Mouse (Mus musculus): Measurements from ENCODE around the gene Nell1. TPM values are rescaled to one million over a fixed set of nuclear protein-coding genes. Genes with fewer than 3 reads are reported as not detected.

Gene Nell1
- total RNA-seq, 2 experiments from 2014 or later, result not detected

- ATAC-seq (replicated peaks; ENCODE audit: low FRiP score, low TSS enrichment, poor library complexity, severe bottlenecking), result no peak
Observed at GRCm38 (mm10) chr7:50035187-50036153, 60.8 kb downstream of the Nell1 start.

DNA sequence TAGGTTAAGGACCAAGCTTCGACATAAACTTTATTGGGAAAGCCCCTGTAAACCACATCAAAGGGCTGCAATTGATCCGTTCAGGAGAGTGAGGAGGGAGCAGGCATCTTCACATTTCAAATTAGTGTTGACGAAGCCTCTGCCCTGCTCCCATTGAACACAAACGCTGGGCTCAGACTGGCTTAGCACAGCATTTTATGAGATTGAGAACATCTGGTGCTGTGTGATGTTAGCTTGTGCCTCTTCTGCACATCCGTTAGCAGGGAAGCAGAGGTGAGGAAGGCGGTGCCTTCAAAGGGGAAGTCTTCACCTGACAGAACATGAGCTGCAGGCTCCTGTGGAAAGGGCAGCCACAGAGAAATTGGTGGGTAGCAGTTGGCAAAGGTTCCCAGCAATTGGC is 66.4 kb downstream of the Nell1 start:
- no peak for ATAC-seq (replicated peaks; ENCODE audit: low FRiP score, low TSS enrichment, poor library complexity, severe bottlenecking)

- no peak for ATAC-seq (replicated peaks; ENCODE audit: low FRiP score, low TSS enrichment, poor library complexity, severe bottlenecking)
Observed at GRCm38 (mm10) chr7:50050144-50050543, 75.5 kb downstream of the Nell1 start.

GRCm38 (mm10) chr7:50053704-50054103 is 79.0 kb downstream of the Nell1 start:
- ATAC-seq (replicated peaks; ENCODE audit: low FRiP score, low TSS enrichment, poor library complexity, severe bottlenecking), result no peak

- ATAC-seq (replicated peaks; ENCODE audit: low FRiP score, low TSS enrichment, poor library complexity, severe bottlenecking), result no peak
Observed at GRCm38 (mm10) chr7:50094461-50094860, 119.8 kb downstream of the Nell1 start.

DNA sequence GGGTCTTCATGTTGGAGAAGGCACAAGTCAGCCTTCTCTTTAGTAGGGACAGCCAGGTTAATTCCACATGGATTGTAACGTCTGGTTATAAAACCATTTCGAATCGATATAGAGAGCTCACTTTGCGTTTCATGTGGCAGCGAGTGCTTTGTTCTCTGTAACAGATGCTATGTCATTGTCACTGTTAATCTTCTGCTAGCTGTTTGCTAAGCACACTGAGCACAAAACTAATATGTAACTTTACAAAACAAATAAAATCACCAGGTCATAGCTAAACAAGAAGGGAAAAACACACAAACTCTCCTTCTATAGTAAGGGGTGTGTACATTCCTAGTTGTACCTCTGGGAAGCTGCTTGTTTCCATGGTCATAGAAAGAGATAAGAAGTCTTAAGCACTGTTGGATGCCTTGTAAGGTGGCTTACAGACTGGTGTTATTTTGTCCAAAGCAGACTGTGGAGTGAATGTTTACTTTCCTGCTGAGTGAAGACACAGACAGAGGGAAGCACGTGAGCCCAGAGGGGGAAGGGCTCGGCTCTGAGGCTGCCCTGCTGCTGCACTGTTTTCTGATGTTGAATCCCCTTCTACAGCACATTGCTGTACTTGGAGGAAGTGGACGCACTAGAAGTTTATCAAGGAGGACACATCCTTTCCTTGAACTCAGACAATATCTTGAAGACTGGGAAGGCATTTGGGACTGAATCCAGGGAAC is 131.1 kb downstream of the Nell1 start:
- no peak for ATAC-seq (replicated peaks; ENCODE audit: low FRiP score, low TSS enrichment, poor library complexity, severe bottlenecking)

DNA sequence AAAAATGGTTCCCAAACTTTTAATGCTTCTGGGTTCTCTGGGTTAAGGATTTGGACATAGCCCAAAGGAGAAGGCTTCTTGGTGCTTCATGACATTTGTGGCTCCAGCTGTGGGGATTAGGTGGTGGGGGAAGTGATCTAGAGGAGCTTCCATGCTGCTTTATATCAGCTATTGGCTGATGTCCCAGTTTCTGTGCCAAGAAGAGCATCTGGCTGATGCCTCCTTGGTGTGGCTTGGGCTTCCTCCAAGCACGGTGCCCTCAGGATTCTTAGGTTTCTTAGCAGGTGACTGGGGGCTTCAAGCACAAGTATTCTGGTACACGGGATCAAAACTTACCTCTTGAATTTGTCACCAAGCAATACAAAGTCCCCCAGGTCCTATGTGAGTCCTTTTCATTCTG is 132.6 kb downstream of the Nell1 start:
- no peak for ATAC-seq (replicated peaks; ENCODE audit: low FRiP score, low TSS enrichment, poor library complexity, severe bottlenecking)

DNA sequence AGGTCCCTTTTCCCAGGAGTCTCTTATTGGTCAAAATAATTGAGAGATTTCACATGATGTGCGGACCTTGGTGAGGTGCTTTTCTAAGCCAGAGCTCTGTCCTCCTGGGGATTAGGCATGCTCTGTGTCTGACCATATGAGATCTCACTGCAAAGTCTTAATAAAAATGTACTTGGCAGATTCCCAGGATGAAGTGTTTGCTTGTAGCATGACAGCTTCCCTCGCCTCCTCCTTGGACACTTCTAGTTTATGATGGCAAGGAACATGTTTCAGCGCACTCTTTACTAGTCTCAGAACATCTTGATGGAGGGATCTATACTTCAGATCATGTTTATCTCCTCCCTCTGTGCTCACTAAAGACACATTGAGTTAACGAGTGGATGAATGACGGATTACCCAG is 143.7 kb downstream of the Nell1 start:
- ATAC-seq (replicated peaks; ENCODE audit: low FRiP score, low TSS enrichment, poor library complexity, severe bottlenecking), result no peak

- no peak for ATAC-seq (replicated peaks; ENCODE audit: low FRiP score, low TSS enrichment, poor library complexity, severe bottlenecking)
Observed at GRCm38 (mm10) chr7:50137706-50138105, 163.0 kb downstream of the Nell1 start.

- no peak for ATAC-seq (replicated peaks; ENCODE audit: low FRiP score, low TSS enrichment, poor library complexity, severe bottlenecking)
Observed at GRCm38 (mm10) chr7:50149326-50149725, 174.7 kb downstream of the Nell1 start.

GRCm38 (mm10) chr7:50150838-50151237 is 176.2 kb downstream of the Nell1 start:
- no peak for ATAC-seq (replicated peaks; ENCODE audit: low FRiP score, low TSS enrichment, poor library complexity, severe bottlenecking)

- no peak for ATAC-seq (replicated peaks; ENCODE audit: low FRiP score, low TSS enrichment, poor library complexity, severe bottlenecking)
Observed at GRCm38 (mm10) chr7:50153618-50154017, 179.0 kb downstream of the Nell1 start.

DNA sequence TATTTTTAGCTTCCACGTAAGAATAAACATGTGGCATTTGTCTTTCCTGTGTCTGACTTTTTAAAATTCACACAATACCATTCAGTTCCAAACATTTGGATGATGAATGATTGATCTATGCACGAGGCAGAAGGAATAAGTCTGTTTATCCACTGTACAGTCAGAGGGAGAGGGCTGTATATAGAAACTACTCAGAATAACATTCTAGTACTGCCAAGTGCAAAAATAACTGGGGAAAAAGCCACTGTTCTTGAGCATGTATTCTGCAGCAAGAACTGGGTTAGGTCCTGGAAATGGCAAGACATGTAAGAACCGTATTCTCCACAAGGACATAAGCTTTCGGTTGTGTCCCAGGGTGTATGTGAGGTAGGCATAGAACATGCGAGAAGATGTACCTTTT is 187.9 kb downstream of the Nell1 start:
- no peak for ATAC-seq (replicated peaks; ENCODE audit: low FRiP score, low TSS enrichment, poor library complexity, severe bottlenecking)

DNA sequence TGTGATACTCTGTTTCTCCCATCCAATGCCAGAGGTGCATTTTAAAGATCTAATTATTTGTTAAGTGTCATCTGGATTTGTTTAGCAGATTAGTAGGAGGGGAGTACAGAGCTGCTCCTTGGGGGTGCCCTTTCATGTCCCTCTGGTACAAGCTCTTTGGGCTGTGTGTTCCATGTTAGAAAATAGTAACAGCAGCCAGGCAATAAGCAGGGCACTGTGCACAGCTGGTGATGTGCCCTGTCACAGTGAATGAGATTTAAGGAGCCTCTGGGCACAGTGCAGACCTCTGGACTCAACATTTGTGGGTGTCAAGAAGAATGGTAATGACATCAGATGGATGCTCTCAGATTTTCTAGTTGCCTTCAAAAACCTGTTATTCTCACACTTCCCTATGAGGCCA is 194.1 kb downstream of the Nell1 start:
- ATAC-seq (replicated peaks; ENCODE audit: low FRiP score, low TSS enrichment, poor library complexity, severe bottlenecking), result no peak

DNA sequence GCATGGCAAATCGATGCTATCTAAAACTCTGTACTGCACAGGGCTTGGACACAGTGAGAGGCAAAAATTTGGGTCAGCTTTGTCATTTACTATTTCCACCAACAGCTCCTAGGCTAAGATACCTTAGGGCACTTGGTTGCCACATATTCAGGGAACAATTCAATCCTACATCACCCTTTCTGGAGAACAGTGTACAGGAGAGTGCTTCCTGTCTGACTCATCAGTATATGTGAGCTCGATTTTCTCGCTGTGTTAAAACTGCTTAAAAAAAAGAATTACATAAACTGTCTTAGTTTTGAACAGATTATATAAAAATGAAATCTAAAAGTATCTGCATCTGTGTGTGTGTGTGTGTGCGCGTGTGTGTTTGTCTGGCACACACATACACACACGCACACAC is 211.6 kb downstream of the Nell1 start:
- no peak for ATAC-seq (replicated peaks; ENCODE audit: low FRiP score, low TSS enrichment, poor library complexity, severe bottlenecking)

DNA sequence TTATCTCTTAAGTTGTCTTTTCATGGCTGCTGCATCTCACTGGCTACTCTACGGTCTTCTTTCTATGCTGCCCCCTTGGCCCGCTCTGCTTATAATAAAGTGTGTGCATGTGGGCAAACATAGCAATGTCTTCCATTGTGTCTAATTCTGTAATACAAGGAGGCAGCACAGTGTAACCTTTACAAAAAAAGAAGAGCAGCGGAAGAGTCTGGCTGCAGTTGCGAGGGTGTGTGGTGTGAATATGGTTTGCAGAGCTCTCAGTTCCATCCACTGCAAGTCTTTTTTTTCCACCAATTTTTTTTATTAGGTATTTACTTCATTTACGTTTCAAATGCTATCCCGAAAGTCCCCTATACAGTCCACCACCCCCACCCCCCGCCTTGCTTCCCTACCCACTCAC is 219.3 kb downstream of the Nell1 start:
- no peak for ATAC-seq (replicated peaks; ENCODE audit: low FRiP score, low TSS enrichment, poor library complexity, severe bottlenecking)

- ATAC-seq (replicated peaks; ENCODE audit: low FRiP score, low TSS enrichment, poor library complexity, severe bottlenecking), result no peak
Observed at GRCm38 (mm10) chr7:50195080-50195611, 220.5 kb downstream of the Nell1 start.

DNA sequence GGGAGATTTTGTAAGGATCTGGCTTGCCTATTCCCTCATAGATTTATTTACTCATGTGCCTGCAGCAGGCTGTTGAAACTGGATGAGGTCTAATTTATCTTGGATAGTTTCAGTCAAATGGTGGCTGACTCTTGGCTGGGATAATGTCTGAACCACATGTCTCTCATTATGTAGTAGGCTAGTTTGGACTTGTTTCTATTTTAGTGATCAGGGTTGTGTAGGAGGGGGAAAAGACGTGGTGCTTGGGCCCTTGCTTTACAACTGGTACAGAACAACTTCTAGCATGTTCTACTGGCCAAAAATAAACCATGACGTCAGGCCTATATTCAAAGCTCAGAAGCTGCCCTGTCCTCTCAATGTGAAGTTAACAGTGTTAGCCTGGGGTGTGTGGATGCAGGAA is 230.6 kb downstream of the Nell1 start:
- ATAC-seq (replicated peaks; ENCODE audit: low FRiP score, low TSS enrichment, poor library complexity, severe bottlenecking), result no peak

DNA sequence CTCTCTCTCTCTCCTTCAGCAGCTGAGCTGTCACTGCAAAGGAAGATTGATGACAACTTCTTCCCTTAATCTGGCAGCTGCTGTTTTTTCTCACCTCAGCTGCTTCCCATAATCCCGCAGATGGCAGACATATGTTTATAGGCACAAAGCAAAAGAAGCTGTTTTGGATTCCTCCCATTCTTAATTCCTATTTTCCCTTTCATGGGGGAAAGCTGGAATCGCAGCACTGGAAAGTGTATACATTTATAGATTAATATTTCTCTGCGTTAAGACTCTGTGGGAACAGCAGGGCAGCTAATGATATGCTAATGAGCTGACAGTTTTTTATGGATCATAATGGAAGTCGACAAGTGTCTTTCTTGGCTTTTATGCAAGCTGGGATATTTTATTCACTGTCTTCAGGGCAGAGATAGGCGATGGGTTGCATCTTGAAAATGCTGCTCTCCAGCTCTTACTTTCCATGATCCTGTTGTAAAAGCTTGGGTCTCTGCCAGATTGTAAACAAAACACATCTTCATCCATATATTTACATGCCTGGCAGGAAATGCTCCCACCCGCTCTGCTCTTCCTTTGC is 236.1 kb downstream of the Nell1 start:
- no peak for ATAC-seq (replicated peaks; ENCODE audit: low FRiP score, low TSS enrichment, poor library complexity, severe bottlenecking)

- ATAC-seq (replicated peaks; ENCODE audit: low FRiP score, low TSS enrichment, poor library complexity, severe bottlenecking), result no peak
Observed at GRCm38 (mm10) chr7:50221849-50222248, 247.2 kb downstream of the Nell1 start.
